Comparison of ENCODE assay signal across 15 mouse cellular contexts in genomic region chr11:88301619-88302018, GRCm38 (mm10). TPM values are rescaled to one million over a fixed set of nuclear protein-coding genes. Genes with fewer than 3 reads are reported as not detected.
DNase-seq lines count a peak whose midpoint lies in the region; ATAC-seq lines count a peak whose summit lies in the region.
"Had no signal": no experiment of that assay in that cellular context is flagged by ENCODE, and none has a peak within 500 bp of the region (broad histone marks: within the 10 kb centered on the region; RNA-seq: fewer than 3 reads in every experiment).

No protein-coding gene starts in this region.

- H3K4me1 ChIP-seq in kidney, embryonic 14.5 days (ENCODE audit: control insufficient read depth, insufficient read depth, low read length) = peaks cover 6% of the 10 kb centered on the region
- peaks cover 10% of the 10 kb centered on the region for H3K4me1 ChIP-seq in hindbrain, embryonic 15.5 days (replicated peaks)
- peaks cover 11% of the 10 kb centered on the region; the same call in 1 of the 2 replicates for H3K4me1 ChIP-seq in midbrain, embryonic 14.5 days (ENCODE audit: control insufficient read depth, insufficient read depth, low read length)
- H3K4me1 ChIP-seq: limb, embryonic 13.5 days had no signal

- no peak overlapping the region for H3K4me3 ChIP-seq in kidney, embryonic 14.5 days (ENCODE audit: low read length)
- H3K4me3 ChIP-seq in hindbrain, embryonic 15.5 days = no peak overlapping the region
- H3K4me3 ChIP-seq in midbrain, embryonic 14.5 days (replicated peaks; ENCODE audit: low read depth, low read length) = no peak overlapping the region
- H3K4me3 ChIP-seq: limb, embryonic 13.5 days; megakaryocyte, embryonic 14.5 days had no signal

- no peak overlapping the region for H3K9ac ChIP-seq in kidney, embryonic 14.5 days (ENCODE audit: low read depth, low read length)
- H3K9ac ChIP-seq in hindbrain, embryonic 15.5 days = no peak overlapping the region
- no peak overlapping the region for H3K9ac ChIP-seq in midbrain, embryonic 14.5 days (replicated peaks; ENCODE audit: low read length)
- H3K9ac ChIP-seq: limb, embryonic 13.5 days had no signal

- 44% methylated on average over 6 of the region's 6 CpGs for WGBS in kidney, embryonic 14.5 days
- 49% methylated on average over 6 of the region's 6 CpGs for WGBS in hindbrain, embryonic 15.5 days
- 46% methylated on average over 6 of the region's 6 CpGs for WGBS in midbrain, embryonic 14.5 days

- no peak overlapping the region for H3K4me2 ChIP-seq in kidney, embryonic 14.5 days (replicated peaks; ENCODE audit: low read depth, low read length)
- H3K4me2 ChIP-seq in hindbrain, embryonic 15.5 days = 0 out of 2 replicates have a peak overlapping the region, but pooled peaks have one; percentile 11
- no peak overlapping the region for H3K4me2 ChIP-seq in midbrain, embryonic 14.5 days (ENCODE audit: low read length)
- H3K4me2 ChIP-seq: limb, embryonic 13.5 days had no signal

- no peak overlapping the region for H3K27ac ChIP-seq in kidney, embryonic 14.5 days (ENCODE audit: low read depth, low read length)
- H3K27ac ChIP-seq in hindbrain, embryonic 15.5 days (replicated peaks) = no peak overlapping the region
- H3K27ac ChIP-seq in midbrain, embryonic 14.5 days (replicated peaks; ENCODE audit: low read depth, low read length) = no peak overlapping the region
- H3K27ac ChIP-seq: limb, embryonic 13.5 days; stomach, postnatal 0 days had no signal

- no peaks in the 10 kb centered on the region for H3K9me3 ChIP-seq in kidney, embryonic 14.5 days (ENCODE audit: control insufficient read depth, low read length)
- H3K9me3 ChIP-seq in hindbrain, embryonic 15.5 days = no peaks in the 10 kb centered on the region
- H3K9me3 ChIP-seq in midbrain, embryonic 14.5 days (ENCODE audit: control insufficient read depth, low read length) = no peaks in the 10 kb centered on the region
- H3K9me3 ChIP-seq: limb, embryonic 13.5 days; megakaryocyte, embryonic 14.5 days had no signal

- peak; percentile 36 for DNase-seq in adrenal gland, adult 2 months
- no peak for DNase-seq in adrenal gland, adult 8-10 months
- DNase-seq in kidney, adult 18-20 months = peak; percentile 31
- DNase-seq in midbrain, embryonic 14.5 days = peak; percentile 77
- no peak for DNase-seq in gastrocnemius, postnatal 4 days (ENCODE audit: low spot score in 2 of 2)
- no peak for DNase-seq in right cerebral cortex, postnatal 10 days (ENCODE audit: low spot score in 2 of 2)
- DNase-seq: right cerebral cortex, adult 18-20 months had no signal

- H3K27me3 ChIP-seq in kidney, embryonic 14.5 days (ENCODE audit: control insufficient read depth, insufficient read depth, low read length) = no peaks in the 10 kb centered on the region
- no peaks in the 10 kb centered on the region for H3K27me3 ChIP-seq in hindbrain, embryonic 15.5 days
- H3K27me3 ChIP-seq in midbrain, embryonic 14.5 days (ENCODE audit: control insufficient read depth, insufficient read depth, low read length) = no peaks in the 10 kb centered on the region
- H3K27me3 ChIP-seq: Patski had no signal

- ATAC-seq in kidney, embryonic 14.5 days (ENCODE audit: low FRiP score, low TSS enrichment) = no peak
- no peak for ATAC-seq in hindbrain, embryonic 15.5 days (ENCODE audit: low FRiP score, low read depth)
- no peak for ATAC-seq in midbrain, embryonic 14.5 days (ENCODE audit: low FRiP score, low TSS enrichment)
- ATAC-seq: intestine, embryonic 16.5 days; Patski had no signal

- no peaks in the 10 kb centered on the region for H3K36me3 ChIP-seq in kidney, embryonic 14.5 days (ENCODE audit: control insufficient read depth, insufficient read depth, low read length)
- no peaks in the 10 kb centered on the region for H3K36me3 ChIP-seq in hindbrain, embryonic 15.5 days
- no peaks in the 10 kb centered on the region for H3K36me3 ChIP-seq in midbrain, embryonic 14.5 days (ENCODE audit: control insufficient read depth, insufficient read depth, low read length)
- H3K36me3 ChIP-seq: limb, embryonic 13.5 days had no signal

RNA-seq across cellular contexts. Expression of gene Ccdc182, which starts 7.8 kb away (rescaled TPM):
- not detected for total RNA-seq in adrenal gland, adult 2 months (2021)
- not detected in 2 replicates for polyA plus RNA-seq in adrenal gland, adult 2 months (2012; rRNA removed)
- total RNA-seq in adrenal gland, adult 8-10 months (2022) = under 1 TPM in 1 of 4 experiments, not detected in 3; 0.40 TPM
- polyA plus RNA-seq in kidney, embryonic 14.5 days (2014; fragmentation: Nextera tagmentation; extraction: Ambion mirVana) = 3.0 and 3.1 TPM in 2 replicates
- 0.17 and 0.29 TPM in 2 replicates for polyA plus RNA-seq in hindbrain, embryonic 15.5 days (2015; fragmentation: Nextera tagmentation; extraction: Ambion mirVana)
- 0.30 and 0.59 TPM in 2 replicates for polyA plus RNA-seq in midbrain, embryonic 14.5 days (2014; fragmentation: Nextera tagmentation; extraction: Ambion mirVana)
- not detected for total RNA-seq in gastrocnemius, postnatal 4 days (2021)
- total RNA-seq: gastrocnemius, adult 8-10 months had no signal
- polyA plus RNA-seq: intestine, embryonic 16.5 days; Patski; stomach, postnatal 0 days had no signal

Comparison
In these comparisons a context has a peak if more than half of its experiments do, and no peak if none do; other contexts are left out.
1. DNase-seq: peak in adrenal gland, adult 2 months (single experiment), kidney, adult 18-20 months (single experiment) and midbrain, embryonic 14.5 days (single experiment); none in adrenal gland, adult 8-10 months (single experiment), gastrocnemius, postnatal 4 days (0 of 2) and right cerebral cortex, postnatal 10 days (0 of 2).